Mouse (Mus musculus) naive thymus-derived CD4-positive, alpha-beta T cell, adult 2 months (primary cell): ENCODE results near the gene Mnd1.
A peak's percentile ranks its signal among the peaks of the same experiment; 100 is the strongest.

Experiments used
- DNase-seq: peaks from one replicate; pipeline ENCODE4 v3.0.0-alpha.2; 2011; ENCODE audit warnings: low read depth

The Mnd1 gene

DNA sequence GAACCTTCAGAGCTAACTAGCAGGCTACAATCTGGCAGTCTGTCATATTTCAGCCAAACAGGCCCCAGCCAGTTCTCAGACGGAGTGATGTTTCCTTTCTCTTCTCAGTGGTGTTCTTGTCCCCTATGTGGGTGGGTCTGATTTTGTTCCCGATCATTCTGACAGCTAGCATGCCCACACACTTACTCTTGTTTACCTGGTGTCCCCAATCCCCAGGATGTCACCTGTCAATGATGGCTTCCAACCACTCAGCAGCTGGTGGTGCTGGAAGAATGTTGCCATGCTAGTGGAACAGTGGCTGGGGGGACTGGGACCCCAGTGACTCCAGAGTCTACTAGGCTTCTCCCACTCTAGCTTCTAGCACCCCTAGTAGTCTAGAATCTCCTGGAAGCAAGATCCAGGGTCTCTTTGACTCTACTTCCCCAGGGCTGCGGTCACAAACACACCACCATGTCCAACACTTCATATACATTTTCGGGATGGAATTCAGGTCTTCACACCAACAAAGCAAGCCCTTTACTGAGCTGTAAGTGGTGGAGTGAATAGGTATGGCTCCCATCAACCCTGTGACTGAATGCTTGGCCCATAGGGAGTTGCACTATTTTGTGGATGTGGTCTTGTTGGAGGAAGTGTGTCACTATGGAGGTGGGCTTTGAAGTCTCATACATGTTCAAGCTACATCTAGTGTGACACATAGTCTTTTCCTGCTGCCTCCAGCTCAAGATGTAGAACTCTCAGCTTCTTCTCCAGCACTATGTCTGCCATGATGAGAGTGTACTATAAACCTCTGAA is 2.2 kb upstream of the Mnd1 start:
- DNase-seq, result no peak

- DNase-seq, result no peak
Measured at GRCm38 (mm10) chr3:84157011-84157410, 1.4 kb upstream of the Mnd1 start.

GRCm38 (mm10) chr3:84156105-84156504 is 519 bp upstream of the Mnd1 start:
- DNase-seq, result no peak

DNA sequence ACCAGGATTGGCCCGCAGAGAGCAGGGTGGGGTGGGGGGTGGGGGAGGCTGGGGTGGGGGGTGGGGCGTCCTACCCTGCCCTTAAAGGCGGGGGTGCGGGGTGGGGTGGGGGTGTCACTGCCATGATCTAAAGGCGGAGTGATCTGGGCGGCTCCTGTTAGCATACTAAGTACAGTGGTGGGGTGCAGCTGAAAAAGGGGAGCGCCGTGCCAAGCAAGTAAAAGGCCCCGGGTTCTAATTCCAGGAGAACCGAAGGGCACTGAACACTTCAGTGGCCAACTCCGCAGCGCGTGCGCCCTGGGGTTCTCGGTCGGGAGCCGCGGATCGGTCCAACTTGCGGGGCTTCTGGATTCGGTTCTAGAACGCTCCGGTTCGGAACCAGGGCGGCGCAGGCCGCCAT is 440 bp downstream of the Mnd1 start:
- no peak for DNase-seq

DNA sequence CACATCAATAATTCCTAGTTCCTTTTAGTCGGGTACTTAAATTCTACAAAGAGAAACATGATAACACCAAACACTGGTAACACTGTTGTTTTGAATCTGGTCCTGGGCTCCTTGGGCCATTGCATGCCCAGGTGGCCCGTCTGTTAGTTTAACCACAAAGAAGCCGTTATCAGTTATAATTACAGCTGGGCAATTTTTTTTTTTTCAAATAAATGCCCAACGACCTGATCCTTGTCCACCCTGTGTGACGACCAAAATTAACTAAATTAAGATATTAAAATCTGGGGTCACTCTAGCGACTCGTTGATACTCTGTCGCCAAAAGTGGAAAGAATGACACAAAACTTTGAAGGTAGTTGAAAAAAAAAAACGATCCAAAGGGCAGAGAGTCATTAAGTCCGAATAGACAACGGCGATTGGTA is 855 bp downstream of the Mnd1 start:
- DNase-seq, result no peak

DNA sequence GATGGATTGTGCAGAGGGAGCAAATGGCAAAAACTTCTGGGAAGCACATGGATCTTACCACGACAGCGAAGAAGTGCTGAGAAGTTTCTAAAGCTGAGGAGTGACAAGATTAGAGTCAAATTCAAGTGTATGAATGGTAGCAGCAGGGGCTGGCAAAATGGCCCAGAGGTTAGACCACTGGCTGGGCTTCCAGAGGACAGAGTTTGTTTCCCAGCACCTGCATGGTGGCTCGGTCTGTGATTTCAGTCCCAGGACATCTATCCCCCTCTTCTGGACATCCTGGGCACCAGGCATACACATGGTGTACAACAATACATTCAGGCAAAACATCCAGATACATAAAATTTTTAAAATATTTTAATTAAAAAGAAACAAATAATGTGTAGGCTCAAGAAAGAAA is 5.8 kb downstream of the Mnd1 start:
- DNase-seq, result no peak

GRCm38 (mm10) chr3:84140947-84141346 is 14.6 kb downstream of the Mnd1 start:
- DNase-seq, result no peak

DNA sequence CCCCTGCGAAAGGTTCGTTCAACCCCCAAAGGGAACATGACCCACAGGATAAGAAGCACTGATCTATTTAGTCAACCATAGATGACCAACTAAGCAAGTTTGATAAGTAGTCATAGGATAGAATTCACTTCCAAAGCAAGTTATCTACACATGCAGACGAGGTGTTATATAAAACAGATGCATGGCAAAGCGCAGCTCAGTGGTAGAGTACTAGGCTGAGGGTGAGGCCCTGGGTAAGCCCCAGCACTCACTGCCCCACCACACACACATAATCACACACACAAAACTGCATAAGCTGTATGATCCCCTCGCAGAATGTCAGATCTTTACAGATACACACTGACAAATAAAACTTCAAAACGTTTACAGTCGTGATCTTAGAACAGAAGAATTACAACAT is 19.1 kb downstream of the Mnd1 start:
- no peak for DNase-seq

DNA sequence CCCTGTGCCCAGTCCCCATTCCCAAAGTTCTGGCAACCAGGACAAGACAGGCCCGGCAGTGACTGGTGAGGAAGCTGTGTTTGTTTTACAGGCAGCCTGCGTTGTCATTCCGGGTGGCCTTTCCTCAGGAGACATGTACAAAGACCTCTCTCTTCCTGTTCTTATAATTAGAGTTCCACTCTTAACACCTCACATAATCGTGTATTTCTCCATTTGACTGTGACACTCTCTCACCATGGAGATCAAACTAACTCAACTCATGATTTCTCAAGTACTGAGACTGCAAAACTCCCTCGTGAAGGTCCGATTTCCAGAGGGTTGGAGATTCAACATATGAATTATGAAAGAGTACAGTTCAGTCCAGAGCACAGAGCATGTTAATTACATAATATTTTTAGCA is 19.7 kb downstream of the Mnd1 start:
- DNase-seq, result no peak

DNA sequence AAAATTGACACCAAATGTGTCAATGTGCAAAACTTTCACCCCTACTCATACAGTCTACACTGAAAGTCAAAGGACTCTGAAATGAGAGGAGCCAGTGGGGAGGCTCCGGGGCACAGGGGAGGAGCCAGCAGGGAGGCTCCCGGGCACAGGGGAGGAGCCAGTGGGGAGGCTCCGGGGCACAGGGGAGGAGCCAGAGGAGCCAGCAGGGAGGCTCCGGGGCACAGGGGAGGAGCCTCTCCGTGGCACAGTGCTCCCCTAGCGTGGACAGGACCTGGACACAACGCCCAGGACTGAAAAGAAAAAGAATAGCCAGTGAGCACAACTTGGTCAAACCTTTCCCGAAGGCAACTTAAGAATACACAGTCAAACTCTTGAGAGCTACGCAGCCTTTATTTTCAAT is 20.2 kb downstream of the Mnd1 start:
- DNase-seq, result no peak

GRCm38 (mm10) chr3:84131369-84131768 is 24.2 kb downstream of the Mnd1 start:
- DNase-seq, result no peak

DNA sequence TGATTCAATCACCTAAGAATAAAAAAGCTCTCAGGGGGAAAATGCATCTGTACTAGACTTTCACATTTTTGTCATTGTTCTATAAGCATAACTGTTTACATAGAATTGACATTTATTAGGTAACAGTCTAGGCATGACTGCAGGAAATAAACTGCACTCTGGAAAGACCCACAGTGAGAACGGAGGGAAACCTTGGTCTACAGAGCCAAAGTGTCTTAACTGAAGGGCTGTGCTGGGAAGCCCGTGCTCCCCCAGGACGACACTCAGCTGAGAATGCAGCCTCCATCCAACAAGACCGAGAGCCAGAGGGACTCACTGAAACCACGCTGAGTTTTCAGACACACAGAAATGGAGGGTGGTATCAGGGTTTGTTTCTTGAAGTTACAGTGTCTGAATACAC is 24.8 kb downstream of the Mnd1 start:
- no peak for DNase-seq

DNA sequence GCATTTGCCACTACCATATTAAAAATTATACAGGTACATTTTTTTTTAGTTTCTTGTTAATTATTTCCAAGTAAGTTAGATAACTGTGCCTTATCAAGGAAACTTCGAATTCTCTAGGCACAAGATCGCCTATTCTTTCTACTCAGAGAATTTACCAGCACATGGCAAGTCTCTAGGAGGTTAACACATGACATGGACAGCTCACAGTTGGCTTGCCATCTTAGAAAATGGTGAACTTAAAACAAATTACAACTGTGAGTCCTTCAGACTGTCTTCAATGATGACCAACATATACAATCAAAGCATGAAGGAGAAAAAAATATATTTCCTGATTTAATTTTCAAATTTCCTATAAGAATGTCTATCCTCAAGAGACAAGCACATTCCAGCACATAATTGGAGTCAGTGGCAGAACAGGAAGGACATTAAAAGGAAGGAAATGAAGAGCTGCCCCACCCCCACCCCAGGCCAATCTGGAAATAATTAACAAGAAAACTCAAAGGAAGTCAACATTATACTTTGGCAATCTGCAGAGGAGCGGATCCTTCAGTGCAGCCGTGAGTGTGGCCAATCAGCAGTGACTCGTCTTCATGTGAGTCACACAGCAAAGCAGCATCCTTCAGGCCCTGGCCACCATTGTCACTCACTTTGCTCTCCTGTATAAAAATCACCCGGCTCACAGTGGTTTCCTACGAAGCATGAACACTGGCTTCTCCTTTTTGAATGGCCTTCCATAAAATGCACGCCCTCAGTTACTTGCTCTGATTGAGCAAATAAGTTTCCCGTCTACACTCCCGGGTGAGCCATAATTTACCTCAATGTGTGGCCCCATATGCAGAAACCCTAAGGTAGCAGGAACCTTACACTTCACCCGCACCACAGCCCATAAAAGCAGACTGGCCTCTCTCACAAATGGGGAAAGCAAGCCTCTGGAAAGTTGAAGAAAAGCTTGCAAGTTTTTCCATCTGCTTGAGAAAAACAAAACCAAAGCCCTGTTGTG is 26.4 kb downstream of the Mnd1 start:
- no peak for DNase-seq

GRCm38 (mm10) chr3:84127431-84127830 is 28.2 kb downstream of the Mnd1 start:
- no peak for DNase-seq

DNA sequence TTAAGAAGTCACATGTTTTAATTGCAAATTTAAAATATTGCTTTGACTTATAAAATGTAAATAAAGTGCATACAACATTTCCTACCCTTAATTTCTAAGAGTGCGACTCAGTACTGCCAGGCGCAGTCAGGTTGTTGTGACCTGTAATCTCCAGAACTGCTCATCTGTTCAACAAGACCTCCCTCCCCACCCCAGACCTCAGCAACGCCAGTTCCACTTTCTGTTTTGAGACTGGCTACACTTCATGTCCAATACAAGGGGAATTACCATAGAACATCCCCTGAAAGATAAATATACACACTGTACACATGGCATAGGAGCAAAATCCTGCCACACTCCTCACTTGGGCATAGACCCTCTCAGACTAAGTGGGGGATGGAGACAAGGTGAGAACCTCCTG is 28.9 kb downstream of the Mnd1 start:
- no peak for DNase-seq

GRCm38 (mm10) chr3:84125704-84126289 is 29.8 kb downstream of the Mnd1 start:
- no peak for DNase-seq

DNA sequence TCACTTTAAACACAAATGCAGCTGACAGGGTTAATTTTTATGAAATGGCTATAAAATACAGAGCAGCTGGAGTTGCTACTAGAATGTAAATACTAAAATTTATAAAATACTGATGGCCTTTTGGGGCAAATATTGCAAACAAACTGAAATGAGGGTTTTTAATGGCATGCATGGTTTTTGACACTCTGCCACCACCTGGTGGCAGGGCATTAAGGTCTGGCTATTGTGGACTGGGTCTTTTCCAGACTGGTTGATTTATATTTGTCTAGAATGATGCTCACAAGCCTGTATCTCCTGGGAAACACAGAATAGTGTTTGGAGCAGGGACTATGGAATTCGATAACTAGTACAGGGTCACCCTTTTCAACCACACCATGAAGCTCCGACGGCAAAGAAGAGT is 32.1 kb downstream of the Mnd1 start:
- DNase-seq, result peak; percentile 73

DNA sequence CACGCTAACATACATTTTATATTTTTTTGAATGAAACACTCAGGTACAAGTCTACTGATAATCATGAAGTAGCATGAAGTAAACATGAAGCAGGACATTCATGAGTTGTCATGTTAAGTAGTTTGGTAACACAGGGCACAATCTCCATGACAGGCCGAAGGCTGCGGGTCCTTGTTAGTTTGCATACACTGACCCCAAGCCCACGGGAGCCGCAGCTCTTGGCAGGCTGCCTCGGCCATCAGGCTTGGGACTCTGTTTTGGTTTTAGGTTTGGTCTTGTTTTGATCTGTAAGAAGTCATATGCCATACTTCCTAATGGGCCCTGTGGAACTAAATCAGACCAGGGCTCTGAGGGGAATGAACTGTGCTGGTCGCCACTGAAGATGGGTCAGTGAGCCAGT is 36.9 kb downstream of the Mnd1 start:
- no peak for DNase-seq

DNA sequence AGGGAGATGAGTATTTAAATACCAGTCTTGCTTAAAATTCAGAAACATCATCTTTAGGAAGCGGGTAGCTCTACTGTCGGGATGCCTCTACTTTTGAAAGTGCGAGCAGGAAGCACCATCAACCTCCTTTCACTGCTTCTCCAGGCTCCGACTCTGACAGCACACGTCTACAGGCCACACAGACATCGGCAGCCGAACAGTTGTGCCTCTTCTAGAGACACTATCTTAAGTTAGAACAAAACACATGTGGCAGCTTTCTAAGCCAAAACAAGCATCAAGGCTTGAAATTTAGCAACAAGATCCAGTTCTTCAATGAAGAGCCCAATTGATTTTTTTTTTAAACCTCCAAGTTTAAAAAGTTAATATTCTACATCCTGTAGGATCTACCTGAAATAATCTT is 37.4 kb downstream of the Mnd1 start:
- no peak for DNase-seq

DNA sequence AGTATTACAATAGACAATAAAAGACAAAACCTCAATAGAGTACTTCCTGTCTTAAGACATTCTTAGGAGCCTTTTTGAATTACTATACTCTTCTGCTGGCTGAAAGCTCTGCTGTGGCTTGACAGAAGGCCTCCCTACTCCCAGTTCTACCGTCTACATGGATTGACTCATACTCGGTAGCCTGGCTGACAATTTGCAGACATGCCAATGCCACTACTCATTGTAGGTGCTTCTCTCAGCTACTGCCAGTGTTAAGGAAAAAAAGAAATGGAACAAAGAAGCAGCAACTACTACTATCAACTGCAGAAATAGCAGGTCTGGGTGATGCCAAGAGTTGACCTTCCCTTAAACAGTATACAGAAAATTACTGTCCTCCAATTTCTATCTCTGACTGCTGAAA is 47.0 kb downstream of the Mnd1 start:
- no peak for DNase-seq

GRCm38 (mm10) chr3:84106106-84106505 is 49.5 kb downstream of the Mnd1 start:
- no peak for DNase-seq

DNA sequence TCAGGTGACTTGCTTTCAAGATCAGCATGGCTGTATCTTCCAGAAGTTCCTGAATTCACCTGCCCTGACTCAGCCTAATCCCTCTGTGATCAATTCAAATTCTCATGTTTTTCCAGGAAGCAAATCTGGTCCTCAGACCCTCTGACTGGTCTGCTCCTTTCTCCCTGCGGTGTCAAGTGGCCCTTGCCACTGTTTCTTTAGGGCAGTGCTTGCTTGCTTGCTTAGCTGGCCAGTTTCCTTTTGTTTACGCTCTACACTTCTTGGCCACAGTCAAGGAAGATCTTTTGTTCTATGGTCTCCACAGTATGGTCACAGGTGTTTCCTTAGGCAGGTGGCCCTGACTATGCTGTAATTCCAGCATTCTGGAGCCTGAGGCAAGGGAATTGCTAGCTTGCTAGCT is 52.0 kb downstream of the Mnd1 start:
- no peak for DNase-seq

DNA sequence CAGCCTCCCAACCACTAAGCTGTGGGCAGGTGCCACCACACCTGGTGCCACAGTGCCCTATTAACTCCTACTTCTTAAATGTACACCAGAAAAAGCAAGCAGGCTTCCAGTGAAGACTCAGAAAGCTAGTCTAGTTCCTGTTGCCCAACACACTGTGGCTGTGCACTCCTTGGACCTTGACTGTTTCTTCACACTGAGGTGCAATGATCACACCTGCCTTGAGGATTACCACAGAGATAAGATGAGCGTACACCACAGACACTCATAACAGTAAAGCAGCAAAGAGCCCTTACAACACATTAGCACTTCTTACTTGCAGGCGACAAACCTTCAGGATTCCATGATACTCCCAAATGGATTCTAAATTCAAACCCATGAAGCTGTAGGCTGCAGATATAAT is 62.7 kb downstream of the Mnd1 start:
- no peak for DNase-seq
